Mouse (Mus musculus) midbrain, embryonic 14.5 days (tissue): ENCODE measurements around the gene Arhgap24. TPM values are rescaled to one million over a fixed set of nuclear protein-coding genes. Genes with fewer than 3 reads are reported as not detected.

Experiments used
- ATAC-seq: fragments of 200-750 bp; cut with Nextera tagmentation; 2 replicates; pipeline ENCODE4 v1.8.0; 2017; ENCODE audit warnings: moderate number of reproducible peaks, moderate library complexity; ENCODE audit not compliant: low FRiP score, low TSS enrichment
- DNase-seq: peaks from one replicate; pipeline ENCODE4 v3.0.0-alpha.2; 2015
- H3K27ac ChIP-seq: fragments of 300-500 bp; sonication (generic); replicated peaks from 2 replicates; pipeline ENCODE4 v1.5.1; 2014; ENCODE audit warnings: mild to moderate bottlenecking, low read depth, low read length, moderate library complexity
- H3K27me3 ChIP-seq: fragments of 300-500 bp; sonication (generic); 2 replicates; pipeline ENCODE4 v1.6.1; 2014; ENCODE audit warnings: low read length, control low read depth, mixed read lengths; ENCODE audit not compliant: control insufficient read depth, insufficient read depth
- H3K36me3 ChIP-seq: fragments of 300-500 bp; sonication (generic); 2 replicates; pipeline ENCODE4 v1.6.1; 2014; ENCODE audit warnings: low read length, control low read depth; ENCODE audit not compliant: control insufficient read depth, insufficient read depth
- H3K4me1 ChIP-seq: fragments of 300-500 bp; sonication (generic); 2 replicates; pipeline ENCODE4 v1.6.1; 2014; ENCODE audit warnings: mild to moderate bottlenecking, antibody characterized with exemption, low read length, control low read depth; ENCODE audit not compliant: control insufficient read depth, insufficient read depth
- H3K4me2 ChIP-seq: fragments of 300-500 bp; sonication (generic); 2 replicates; pipeline ENCODE4 v1.6.1; 2014; ENCODE audit warnings: mild to moderate bottlenecking, low read length, moderate library complexity
- H3K4me3 ChIP-seq: fragments of 300-500 bp; sonication (generic); replicated peaks from 2 replicates; pipeline ENCODE4 v1.5.1; 2014; ENCODE audit warnings: low read depth, low read length
- H3K9ac ChIP-seq: fragments of 300-500 bp; sonication (generic); replicated peaks from 2 replicates; pipeline ENCODE4 v1.6.1; 2014; ENCODE audit warnings: mild to moderate bottlenecking, low read length, moderate library complexity
- H3K9me3 ChIP-seq: fragments of 300-500 bp; sonication (generic); 2 replicates; pipeline ENCODE4 v1.6.1; 2016; ENCODE audit warnings: low read length, control low read depth, mixed read lengths; ENCODE audit not compliant: control insufficient read depth
- WGBS: fragments of 180-500 bp; shearing (Covaris S2); extraction: QIAGEN DNeasy Blood & Tissue Kit; methylation state at CpG from one replicate; pipeline ENCODE4 v1.1.7; 2014; 5-methylcytosine and 5-hydroxymethylcytosine counted together
- polyA plus RNA-seq: library from polyadenylated mRNA; unstranded; fragments of >200 nt; fragmentation: Nextera tagmentation; extraction: Ambion mirVana; gene quantifications from 2 replicates; pipeline ENCODE4 v1.2.1, GENCODE M21; 2014

The Arhgap24 gene
- polyA plus RNA-seq, 1 experiment from 2014 or later, result 7.3 TPM

- Histone ChIP-seq H3K36me3 (no peaks in the 10 kb centered on the region), H3K9ac (no peak overlapping the region), H3K27ac (no peak overlapping the region), H3K4me2 (no peak overlapping the region), H3K4me3 (no peak overlapping the region), H3K27me3 (no peaks in the 10 kb centered on the region), H3K4me1 (no peaks in the 10 kb centered on the region), H3K9me3 (no peaks in the 10 kb centered on the region)
- no peak for ATAC-seq
- DNase-seq, result no peak
- 65% methylated on average over 13 of the region's 13 CpGs for WGBS
Measured at GRCm38 (mm10) chr5:102664988-102665726, 184.0 kb downstream of the Arhgap24 start.

- H3K27me3 ChIP-seq, result no peaks in the 10 kb centered on the region
- H3K9ac ChIP-seq, result no peak overlapping the region
- H3K9me3 ChIP-seq, result no peaks in the 10 kb centered on the region
- no peak overlapping the region for H3K4me2 ChIP-seq
- H3K4me3 ChIP-seq, result no peak overlapping the region
- ATAC-seq, result no peak
- H3K36me3 ChIP-seq, result no peaks in the 10 kb centered on the region
- 91% methylated on average over 3 of the region's 3 CpGs for WGBS
- no peak overlapping the region for H3K27ac ChIP-seq
- no peak for DNase-seq
- no peaks in the 10 kb centered on the region for H3K4me1 ChIP-seq
Measured at GRCm38 (mm10) chr5:102666886-102667285, 185.7 kb downstream of the Arhgap24 start.

GRCm38 (mm10) chr5:102667754-102668575 lies 186.8 kb downstream of the Arhgap24 start:
- Histone ChIP-seq H3K4me1 (no peaks in the 10 kb centered on the region), H3K9ac (no peak overlapping the region), H3K4me2 (no peak overlapping the region), H3K36me3 (no peaks in the 10 kb centered on the region), H3K9me3 (no peaks in the 10 kb centered on the region), H3K4me3 (no peak overlapping the region), H3K27me3 (no peaks in the 10 kb centered on the region), H3K27ac (no peak overlapping the region)
- whole genome bisulfite sequencing, result 90% methylated on average over 9 of the region's 9 CpGs
- ATAC-seq, result no peak
- DNase-seq, result no peak

- Histone ChIP-seq H3K27ac (no peak overlapping the region), H3K4me2 (no peak overlapping the region), H3K36me3 (no peaks in the 10 kb centered on the region), H3K4me3 (no peak overlapping the region), H3K4me1 (no peaks in the 10 kb centered on the region), H3K27me3 (no peaks in the 10 kb centered on the region), H3K9ac (no peak overlapping the region), H3K9me3 (no peaks in the 10 kb centered on the region)
- ATAC-seq, result no peak
- 78% methylated on average over 4 of the region's 4 CpGs for WGBS
- no peak for DNase-seq
Measured at GRCm38 (mm10) chr5:102670206-102670605, 189.0 kb downstream of the Arhgap24 start.

- H3K4me1 ChIP-seq, result no peaks in the 10 kb centered on the region
- no peak overlapping the region for H3K4me2 ChIP-seq
- H3K4me3 ChIP-seq, result no peak overlapping the region
- no peaks in the 10 kb centered on the region for H3K9me3 ChIP-seq
- H3K27me3 ChIP-seq, result no peaks in the 10 kb centered on the region
- H3K9ac ChIP-seq, result no peak overlapping the region
- ATAC-seq (no peak), DNase-seq (no peak)
- no peak overlapping the region for H3K27ac ChIP-seq
- WGBS, result 82% methylated on average over 5 of the region's 5 CpGs
- no peaks in the 10 kb centered on the region for H3K36me3 ChIP-seq
Measured at GRCm38 (mm10) chr5:102670731-102671345, 189.6 kb downstream of the Arhgap24 start.

GRCm38 (mm10) chr5:102675326-102675725 lies 194.1 kb downstream of the Arhgap24 start:
- H3K36me3 ChIP-seq, result no peaks in the 10 kb centered on the region
- ATAC-seq (no peak), DNase-seq (no peak)
- no peak overlapping the region for H3K27ac ChIP-seq
- no peak overlapping the region for H3K4me3 ChIP-seq
- no peaks in the 10 kb centered on the region for H3K9me3 ChIP-seq
- H3K4me1 ChIP-seq, result no peaks in the 10 kb centered on the region
- no peak overlapping the region for H3K9ac ChIP-seq
- 76% methylated on average over 2 of the region's 2 CpGs for WGBS
- no peak overlapping the region for H3K4me2 ChIP-seq
- no peaks in the 10 kb centered on the region for H3K27me3 ChIP-seq

- H3K4me1 ChIP-seq, result no peaks in the 10 kb centered on the region
- H3K27ac ChIP-seq, result no peak overlapping the region
- no peaks in the 10 kb centered on the region for H3K36me3 ChIP-seq
- no peak overlapping the region for H3K4me3 ChIP-seq
- H3K9me3 ChIP-seq, result no peaks in the 10 kb centered on the region
- no peak for DNase-seq
- no peaks in the 10 kb centered on the region for H3K27me3 ChIP-seq
- 51% methylated on average over 2 of the region's 2 CpGs for WGBS
- H3K9ac ChIP-seq, result no peak overlapping the region
- no peak for ATAC-seq
- no peak overlapping the region for H3K4me2 ChIP-seq
Measured at GRCm38 (mm10) chr5:102677176-102677575, 196.0 kb downstream of the Arhgap24 start.

GRCm38 (mm10) chr5:102687673-102688072 lies 206.5 kb downstream of the Arhgap24 start:
- H3K27me3 ChIP-seq, result no peaks in the 10 kb centered on the region
- H3K9me3 ChIP-seq, result no peaks in the 10 kb centered on the region
- no peaks in the 10 kb centered on the region for H3K36me3 ChIP-seq
- no peak overlapping the region for H3K27ac ChIP-seq
- DNase-seq (no peak), ATAC-seq (no peak)
- no peak overlapping the region for H3K4me2 ChIP-seq
- no peak overlapping the region for H3K4me3 ChIP-seq
- no peak overlapping the region for H3K9ac ChIP-seq
- H3K4me1 ChIP-seq, result no peaks in the 10 kb centered on the region
- WGBS, result 86% methylated on average over 5 of the region's 5 CpGs
